Mouse (Mus musculus): ENCODE results near the gene Kirrel.

GRCm38 (mm10) chr3:87214221-87214864 is 39.8 kb upstream of the Kirrel start:
- TF ChIP-seq EP300 (IDR thresholded peaks at IDR 0.05; ENCODE audit: low read depth) = no peak
- TF ChIP-seq CTCF (IDR thresholded peaks at IDR 0.05; ENCODE audit: low read depth) = no peak
